Mouse (Mus musculus): Measurements from ENCODE around the gene Slc25a45. TPM values are rescaled to one million over a fixed set of nuclear protein-coding genes. Genes with fewer than 3 reads are reported as not detected.

Gene Slc25a45
- polyA plus RNA-seq, 1 experiment, result 57.9 TPM

- H3K27ac ChIP-seq (ENCODE audit: control insufficient read depth, insufficient read depth, low read length), result no peak overlapping the region
- H3K4me3 ChIP-seq (ENCODE audit: control insufficient read depth, insufficient read depth, low read length), result no peak overlapping the region
- H3K36me3 ChIP-seq (ENCODE audit: control insufficient read depth, insufficient read depth, low read length), result no peaks in the 10 kb centered on the region
- DNase-seq, result no peak
- no peak for TF ChIP-seq CTCF (IDR thresholded peaks at IDR 0.05; ENCODE audit: borderline replicate concordance, control insufficient read depth, extremely low read depth, insufficient read depth, low read length, poor library complexity)
- no peak for TF ChIP-seq POLR2A (IDR thresholded peaks at IDR 0.05; ENCODE audit: control insufficient read depth, extremely low read depth, insufficient read depth, low read length, poor library complexity)
- H3K27me3 ChIP-seq (ENCODE audit: control insufficient read depth, insufficient read depth, low read length), result no peaks in the 10 kb centered on the region
- H3K4me1 ChIP-seq (replicated peaks; ENCODE audit: control insufficient read depth, insufficient read depth, low read length), result peaks cover 20% of the 10 kb centered on the region
- 38% methylated on average over 11 of the region's 11 CpGs for WGBS
Measured at GRCm38 (mm10) chr19:5925311-5925855, 47.8 kb downstream of the Slc25a45 start.

- H3K4me1 ChIP-seq (replicated peaks; ENCODE audit: control insufficient read depth, insufficient read depth, low read length), result peaks cover 23% of the 10 kb centered on the region
Measured at GRCm38 (mm10) chr19:5927026-5927425, 49.4 kb downstream of the Slc25a45 start.

GRCm38 (mm10) chr19:5927532-5927931, 49.9 kb downstream of the Slc25a45 start:
- TF ChIP-seq POLR2A (IDR thresholded peaks at IDR 0.05; ENCODE audit: control insufficient read depth, extremely low read depth, insufficient read depth, low read length, poor library complexity) (no peak), CTCF (IDR thresholded peaks at IDR 0.05; ENCODE audit: borderline replicate concordance, control insufficient read depth, extremely low read depth, insufficient read depth, low read length, poor library complexity) (no peak)
- H3K4me3 ChIP-seq (ENCODE audit: control insufficient read depth, insufficient read depth, low read length), result no peak overlapping the region
- H3K36me3 ChIP-seq (ENCODE audit: control insufficient read depth, insufficient read depth, low read length), result no peaks in the 10 kb centered on the region
- DNase-seq, result no peak
- H3K27ac ChIP-seq (ENCODE audit: control insufficient read depth, insufficient read depth, low read length), result no peak overlapping the region
- peaks cover 23% of the 10 kb centered on the region for H3K4me1 ChIP-seq (replicated peaks; ENCODE audit: control insufficient read depth, insufficient read depth, low read length)
- no peaks in the 10 kb centered on the region for H3K27me3 ChIP-seq (ENCODE audit: control insufficient read depth, insufficient read depth, low read length)
- WGBS, result 85% methylated on average over 8 of the region's 8 CpGs

More at GRCm38 (mm10) chr19:5927026-5927425, 49.4 kb downstream of the Slc25a45 start:
- 88% methylated on average over 11 of the region's 11 CpGs for WGBS
- H3K4me3 ChIP-seq (ENCODE audit: control insufficient read depth, insufficient read depth, low read length), result no peak overlapping the region
- DNase-seq, result no peak
- TF ChIP-seq POLR2A (IDR thresholded peaks at IDR 0.05; ENCODE audit: control insufficient read depth, extremely low read depth, insufficient read depth, low read length, poor library complexity), result no peak
- no peak for TF ChIP-seq CTCF (IDR thresholded peaks at IDR 0.05; ENCODE audit: borderline replicate concordance, control insufficient read depth, extremely low read depth, insufficient read depth, low read length, poor library complexity)
- no peaks in the 10 kb centered on the region for H3K36me3 ChIP-seq (ENCODE audit: control insufficient read depth, insufficient read depth, low read length)
- no peak overlapping the region for H3K27ac ChIP-seq (ENCODE audit: control insufficient read depth, insufficient read depth, low read length)
- no peaks in the 10 kb centered on the region for H3K27me3 ChIP-seq (ENCODE audit: control insufficient read depth, insufficient read depth, low read length)

GRCm38 (mm10) chr19:5928104-5928503, 50.5 kb downstream of the Slc25a45 start:
- DNase-seq, result no peak
- WGBS, result 96% methylated on average over 6 of the region's 6 CpGs
- Histone ChIP-seq H3K27ac (ENCODE audit: control insufficient read depth, insufficient read depth, low read length) (no peak overlapping the region), H3K27me3 (ENCODE audit: control insufficient read depth, insufficient read depth, low read length) (no peaks in the 10 kb centered on the region), H3K36me3 (ENCODE audit: control insufficient read depth, insufficient read depth, low read length) (no peaks in the 10 kb centered on the region), H3K4me3 (ENCODE audit: control insufficient read depth, insufficient read depth, low read length) (no peak overlapping the region), H3K4me1 (replicated peaks; ENCODE audit: control insufficient read depth, insufficient read depth, low read length) (peaks cover 23% of the 10 kb centered on the region)
- TF ChIP-seq POLR2A (IDR thresholded peaks at IDR 0.05; ENCODE audit: control insufficient read depth, extremely low read depth, insufficient read depth, low read length, poor library complexity), result no peak
- no peak for TF ChIP-seq CTCF (IDR thresholded peaks at IDR 0.05; ENCODE audit: borderline replicate concordance, control insufficient read depth, extremely low read depth, insufficient read depth, low read length, poor library complexity)

- Histone ChIP-seq H3K4me1 (replicated peaks; ENCODE audit: control insufficient read depth, insufficient read depth, low read length) (peaks cover 23% of the 10 kb centered on the region), H3K27ac (ENCODE audit: control insufficient read depth, insufficient read depth, low read length) (no peak overlapping the region), H3K36me3 (ENCODE audit: control insufficient read depth, insufficient read depth, low read length) (no peaks in the 10 kb centered on the region), H3K4me3 (ENCODE audit: control insufficient read depth, insufficient read depth, low read length) (no peak overlapping the region), H3K27me3 (ENCODE audit: control insufficient read depth, insufficient read depth, low read length) (no peaks in the 10 kb centered on the region)
- TF ChIP-seq CTCF (IDR thresholded peaks at IDR 0.05; ENCODE audit: borderline replicate concordance, control insufficient read depth, extremely low read depth, insufficient read depth, low read length, poor library complexity), result no peak
- TF ChIP-seq POLR2A (IDR thresholded peaks at IDR 0.05; ENCODE audit: control insufficient read depth, extremely low read depth, insufficient read depth, low read length, poor library complexity), result no peak
- DNase-seq, result no peak
- 82% methylated on average over 3 of the region's 3 CpGs for WGBS
Measured at GRCm38 (mm10) chr19:5928546-5928945, 50.9 kb downstream of the Slc25a45 start.

- Histone ChIP-seq H3K27ac (ENCODE audit: control insufficient read depth, insufficient read depth, low read length) (no peak overlapping the region), H3K4me1 (replicated peaks; ENCODE audit: control insufficient read depth, insufficient read depth, low read length) (peaks cover 15% of the 10 kb centered on the region), H3K27me3 (ENCODE audit: control insufficient read depth, insufficient read depth, low read length) (no peaks in the 10 kb centered on the region), H3K36me3 (ENCODE audit: control insufficient read depth, insufficient read depth, low read length) (no peaks in the 10 kb centered on the region), H3K4me3 (ENCODE audit: control insufficient read depth, insufficient read depth, low read length) (no peak overlapping the region)
- TF ChIP-seq POLR2A (IDR thresholded peaks at IDR 0.05; ENCODE audit: control insufficient read depth, extremely low read depth, insufficient read depth, low read length, poor library complexity), result no peak
- TF ChIP-seq CTCF (IDR thresholded peaks at IDR 0.05; ENCODE audit: borderline replicate concordance, control insufficient read depth, extremely low read depth, insufficient read depth, low read length, poor library complexity), result no peak
- WGBS, result 67% methylated on average over 14 of the region's 14 CpGs
- DNase-seq, result no peak
Measured at GRCm38 (mm10) chr19:5929634-5930596, 52.3 kb downstream of the Slc25a45 start.

Data from thymus, adult 2 months (tissue).